Mouse (Mus musculus): ENCODE measurements around the gene Samt2.
"Not testable (repeated sequence)": the region's sequence is repeated elsewhere in the genome, so short reads cannot be mapped to it uniquely, and the experiment has no call there.

The Samt2 gene

GRCm38 (mm10) chrX:154579260-154579659 is at the start of gene Samt2:
TSS of gene Samt2 (minus strand) at chrX:154579360.
- not testable (repeated sequence) for DNase-seq (ENCODE audit: low spot score)

All from ovary, adult 18-20 months (tissue).